Mouse (Mus musculus) heart, adult 2 months (tissue): Measurements from ENCODE around the gene Rhobtb3.

Source experiments
- CTCF ChIP-seq: fragments of 200-600 bp; IDR thresholded peaks from 2 replicates; pipeline ENCODE4 v1.8.1; 2022; ENCODE audit warnings: antibody characterized with exemption, mild to moderate bottlenecking, moderate library complexity
- EP300 ChIP-seq: fragments of 200-500 bp; IDR thresholded peaks from 2 replicates; pipeline ENCODE4 v1.6.1; 2011; ENCODE audit warnings: low read depth, low read length, control low read depth; ENCODE audit not compliant: insufficient read depth
- POLR2A ChIP-seq: fragments of 200-500 bp; IDR thresholded peaks from 2 replicates; pipeline ENCODE4 v1.6.1; 2011; ENCODE audit warnings: mild to moderate bottlenecking, low read depth, low read length, control low read depth; ENCODE audit not compliant: insufficient read depth

DNA sequence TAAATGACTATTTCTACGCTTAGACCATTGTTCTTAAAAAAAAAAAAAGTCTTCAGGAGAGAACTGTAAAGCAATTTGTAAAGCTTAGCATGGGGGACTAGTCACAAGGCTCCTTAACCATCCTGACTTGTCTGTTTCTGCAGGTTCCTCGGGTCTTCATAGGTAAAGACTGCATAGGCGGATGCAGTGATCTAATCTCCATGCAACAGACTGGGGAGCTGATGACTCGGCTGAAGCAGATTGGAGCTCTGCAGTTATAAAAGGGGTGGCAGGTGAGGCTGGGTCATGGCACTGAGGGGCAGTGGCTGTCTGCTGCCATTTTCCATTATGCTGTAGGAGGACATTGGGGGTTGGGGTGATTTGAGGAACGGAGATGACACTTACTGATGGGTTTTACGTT is 96.7 kb downstream of the Rhobtb3 start:
- no peak for TF ChIP-seq CTCF
- no peak for TF ChIP-seq POLR2A
- no peak for TF ChIP-seq EP300
